ENCODE assay signal across 51 mouse cellular contexts in genomic region chr13:23279576-23279975, GRCm38 (mm10). TPM values are rescaled to one million over a fixed set of nuclear protein-coding genes. Genes with fewer than 3 reads are reported as not detected.
"Had no signal": no experiment of that assay in that cellular context is flagged by ENCODE, and none has a peak within 500 bp of the region (broad histone marks: within the 10 kb centered on the region; RNA-seq: fewer than 3 reads in every experiment).

No protein-coding gene starts in this region.

- H3K27ac ChIP-seq: heart, embryonic 13.5 days; heart, embryonic 15.5 days; hindbrain, embryonic 10.5 days; hindbrain, embryonic 12.5 days; hindbrain, embryonic 13.5 days; hindbrain, embryonic 14.5 days; hindbrain, embryonic 15.5 days; hindbrain, postnatal 0 days; intestine, embryonic 15.5 days; kidney, embryonic 15.5 days; kidney, postnatal 0 days; layer of hippocampus, adult 2 months; left cerebral cortex, adult 2 months had no signal

- H3K4me1 ChIP-seq: heart, embryonic 12.5 days; heart, embryonic 13.5 days; heart, embryonic 15.5 days; hindbrain, embryonic 10.5 days; hindbrain, embryonic 12.5 days; hindbrain, embryonic 13.5 days; hindbrain, embryonic 15.5 days; intestine, embryonic 15.5 days; kidney, embryonic 15.5 days had no signal

- H3K9ac ChIP-seq: heart, embryonic 12.5 days; heart, embryonic 13.5 days; heart, embryonic 15.5 days; hindbrain, embryonic 12.5 days; hindbrain, embryonic 13.5 days; hindbrain, embryonic 14.5 days; hindbrain, embryonic 15.5 days; intestine, embryonic 15.5 days; kidney, embryonic 15.5 days had no signal

- ATAC-seq: hindbrain, embryonic 16.5 days; hindbrain, postnatal 0 days; inflammation-experienced regulatory T-cells, adult 6 months; intestine, embryonic 15.5 days; intestine, embryonic 16.5 days; intestine, postnatal 0 days had no signal

- DNase-seq: heart, postnatal 10 days; heart, postnatal 14 days; heart, postnatal 36 days; heart, postnatal 4 days; kidney, adult 11 months; kidney, adult 18-20 months; kidney, adult 2 months; kidney, adult 8-10 months; kidney, adult 9 months; kidney, postnatal 10 days; kidney, postnatal 14 days; kidney, postnatal 25 days; kidney, postnatal 36 days; kidney, postnatal 4 days; layer of hippocampus, adult 9-11 months; layer of hippocampus, postnatal 36 days had no signal

- H3K4me2 ChIP-seq: heart, embryonic 11.5 days; heart, embryonic 12.5 days; heart, embryonic 13.5 days; heart, embryonic 15.5 days; hindbrain, embryonic 12.5 days; hindbrain, embryonic 13.5 days; hindbrain, embryonic 14.5 days; hindbrain, embryonic 15.5 days; intestine, embryonic 15.5 days; kidney, embryonic 15.5 days had no signal

- H3K27me3 ChIP-seq: heart, embryonic 12.5 days; heart, embryonic 15.5 days; hindbrain, embryonic 15.5 days; intestine, embryonic 15.5 days; kidney, embryonic 15.5 days had no signal

- H3K36me3 ChIP-seq: heart, embryonic 12.5 days; heart, embryonic 13.5 days; heart, embryonic 15.5 days; hindbrain, embryonic 10.5 days; hindbrain, embryonic 12.5 days; hindbrain, embryonic 13.5 days; hindbrain, embryonic 15.5 days; intestine, embryonic 15.5 days; kidney, embryonic 15.5 days had no signal

- H3K9me3 ChIP-seq: heart, embryonic 12.5 days; heart, embryonic 13.5 days; heart, embryonic 15.5 days; hindbrain, embryonic 10.5 days; hindbrain, embryonic 12.5 days; hindbrain, embryonic 15.5 days; intestine, embryonic 15.5 days; kidney, embryonic 15.5 days had no signal

- H3K4me3 ChIP-seq: heart, embryonic 12.5 days; heart, embryonic 13.5 days; heart, embryonic 15.5 days; hindbrain, embryonic 10.5 days; hindbrain, embryonic 12.5 days; hindbrain, embryonic 13.5 days; hindbrain, embryonic 15.5 days; intestine, embryonic 15.5 days; kidney, embryonic 15.5 days; layer of hippocampus, adult 2 months; left cerebral cortex, adult 2 months had no signal

RNA-seq across cellular contexts. Expression of gene Vmn1r223, which starts 32.6 kb away (rescaled TPM):
- total RNA-seq: heart, postnatal 10 days; heart, postnatal 14 days; heart, postnatal 25 days; heart, postnatal 36 days; heart, postnatal 4 days; hematopoietic stem cell, adult 5-6 weeks; hindbrain, postnatal 0 days; layer of hippocampus, adult 18-20 months; layer of hippocampus, adult 2 months; layer of hippocampus, adult 8-10 months; layer of hippocampus, postnatal 10 days; layer of hippocampus, postnatal 14 days; layer of hippocampus, postnatal 25 days; layer of hippocampus, postnatal 36 days; left cerebral cortex, adult 18-20 months; left cerebral cortex, adult 2 months had no signal
- polyA plus RNA-seq: heart, embryonic 11.5 days; heart, embryonic 12.5 days; heart, embryonic 13.5 days; heart, embryonic 14.5 days; heart, embryonic 15.5 days; heart, embryonic 16.5 days; heart, postnatal 0 days; hindbrain, embryonic 10.5 days; hindbrain, embryonic 11.5 days; hindbrain, embryonic 12.5 days; hindbrain, embryonic 13.5 days; hindbrain, embryonic 14.5 days; hindbrain, embryonic 15.5 days; hindbrain, embryonic 16.5 days; hindbrain, postnatal 0 days; inflammation-experienced regulatory T-cells, adult 6 months; intestine, embryonic 14.5 days; intestine, embryonic 15.5 days; intestine, embryonic 16.5 days; intestine, postnatal 0 days; kidney, adult 2 months; kidney, embryonic 14.5 days; kidney, embryonic 15.5 days; kidney, embryonic 16.5 days; kidney, postnatal 0 days; large intestine, adult 2 months had no signal

RNA-seq across cellular contexts. Expression of gene Vmn1r222, which starts 43.8 kb away (rescaled TPM):
- total RNA-seq: heart, postnatal 10 days; heart, postnatal 14 days; heart, postnatal 25 days; heart, postnatal 36 days; heart, postnatal 4 days; hematopoietic stem cell, adult 5-6 weeks; hindbrain, postnatal 0 days; layer of hippocampus, adult 18-20 months; layer of hippocampus, adult 2 months; layer of hippocampus, adult 8-10 months; layer of hippocampus, postnatal 10 days; layer of hippocampus, postnatal 14 days; layer of hippocampus, postnatal 25 days; layer of hippocampus, postnatal 36 days; left cerebral cortex, adult 18-20 months; left cerebral cortex, adult 2 months had no signal
- polyA plus RNA-seq: heart, embryonic 11.5 days; heart, embryonic 12.5 days; heart, embryonic 13.5 days; heart, embryonic 14.5 days; heart, embryonic 15.5 days; heart, embryonic 16.5 days; heart, postnatal 0 days; hindbrain, embryonic 10.5 days; hindbrain, embryonic 11.5 days; hindbrain, embryonic 12.5 days; hindbrain, embryonic 13.5 days; hindbrain, embryonic 14.5 days; hindbrain, embryonic 15.5 days; hindbrain, embryonic 16.5 days; hindbrain, postnatal 0 days; inflammation-experienced regulatory T-cells, adult 6 months; intestine, embryonic 14.5 days; intestine, embryonic 15.5 days; intestine, embryonic 16.5 days; intestine, postnatal 0 days; kidney, adult 2 months; kidney, embryonic 14.5 days; kidney, embryonic 15.5 days; kidney, embryonic 16.5 days; kidney, postnatal 0 days; large intestine, adult 2 months had no signal
